Mouse (Mus musculus) cortical plate, adult 2 months (tissue): ENCODE results near the gene B4galt5. TPM values are rescaled to one million over a fixed set of nuclear protein-coding genes. Genes with fewer than 3 reads are reported as not detected.

Experiments used
- H3K27ac ChIP-seq: fragments of 200-500 bp; 2 replicates; pipeline ENCODE4 v1.5.1; 2012; ENCODE audit warnings: low read length, control low read depth, inconsistent platforms; ENCODE audit not compliant: insufficient read depth
- H3K4me1 ChIP-seq: fragments of 200-500 bp; 2 replicates; pipeline ENCODE4 v1.6.1; 2011; ENCODE audit warnings: low read length; ENCODE audit not compliant: control insufficient read depth, insufficient read depth
- H3K4me3 ChIP-seq: fragments of 200-500 bp; 2 replicates; pipeline ENCODE4 v1.5.1; 2011; ENCODE audit warnings: mild to moderate bottlenecking, low read length, control low read depth; ENCODE audit not compliant: insufficient read depth
- CTCF ChIP-seq: fragments of 200-500 bp; IDR thresholded peaks from 2 replicates; pipeline ENCODE4 v1.5.1; 2011; ENCODE audit warnings: mild to moderate bottlenecking, control low read depth, low read length; ENCODE audit not compliant: insufficient read depth; ENCODE audit errors: extremely low read depth
- POLR2A ChIP-seq: fragments of 200-500 bp; IDR thresholded peaks from 2 replicates; pipeline ENCODE4 v1.6.1; 2011; ENCODE audit warnings: mild to moderate bottlenecking, low read length, control low read depth; ENCODE audit not compliant: insufficient read depth; ENCODE audit errors: extremely low read depth
- polyA plus RNA-seq: library from polyadenylated mRNA; depleted of rRNA; stranded (reverse); fragments of >200 nt; gene quantifications from 2 replicates; pipeline ENCODE4 v1.2.3, GENCODE M21; 2012

Gene B4galt5
- polyA plus RNA-seq, 1 experiment, result 35.3 TPM

- Histone ChIP-seq H3K4me1 (no peaks in the 10 kb centered on the region), H3K4me3 (no peak overlapping the region), H3K27ac (no peak overlapping the region)
- no peak for TF ChIP-seq CTCF
- no peak for TF ChIP-seq POLR2A
These were observed 85.8 kb downstream of the B4galt5 start for GRCm38 (mm10) chr2:167263040-167263810.

DNA sequence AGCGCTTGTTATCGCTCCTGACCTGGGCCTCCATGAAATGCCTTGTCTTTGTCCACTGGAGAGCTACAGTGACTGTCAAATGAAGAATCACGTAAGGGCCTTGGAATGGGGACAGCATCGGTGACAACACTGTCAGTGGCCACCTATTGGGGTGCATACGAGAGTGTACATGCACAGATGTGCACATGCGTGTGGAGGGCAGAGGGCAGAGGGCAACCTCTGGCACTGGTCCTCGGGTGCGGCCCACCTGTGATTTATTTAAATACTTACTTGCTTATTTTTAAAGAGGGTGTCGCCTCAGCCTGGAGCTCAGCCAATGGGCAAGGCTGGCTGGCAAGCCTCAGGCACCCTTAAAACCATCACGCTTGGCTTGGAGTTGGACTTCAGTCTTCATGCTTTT, 86.5 kb downstream of the B4galt5 start:
- Histone ChIP-seq H3K4me3 (no peak overlapping the region), H3K27ac (no peak overlapping the region), H3K4me1 (no peaks in the 10 kb centered on the region)
- no peak for TF ChIP-seq CTCF
- no peak for TF ChIP-seq POLR2A

GRCm38 (mm10) chr2:167261106-167261505, 87.9 kb downstream of the B4galt5 start:
- Histone ChIP-seq H3K27ac (no peak overlapping the region), H3K4me3 (no peak overlapping the region), H3K4me1 (no peaks in the 10 kb centered on the region)
- no peak for TF ChIP-seq POLR2A
- TF ChIP-seq CTCF, result no peak

- no peaks in the 10 kb centered on the region for H3K4me1 ChIP-seq
- TF ChIP-seq CTCF (no peak), POLR2A (no peak)
- H3K4me3 ChIP-seq, result no peak overlapping the region
- H3K27ac ChIP-seq, result no peak overlapping the region
These were observed 91.2 kb downstream of the B4galt5 start for GRCm38 (mm10) chr2:167257790-167258189.

- Histone ChIP-seq H3K27ac (no peak overlapping the region), H3K4me3 (no peak overlapping the region), H3K4me1 (no peaks in the 10 kb centered on the region)
- TF ChIP-seq CTCF (no peak), POLR2A (no peak)
These were observed 94.2 kb downstream of the B4galt5 start for GRCm38 (mm10) chr2:167254808-167255207.

DNA sequence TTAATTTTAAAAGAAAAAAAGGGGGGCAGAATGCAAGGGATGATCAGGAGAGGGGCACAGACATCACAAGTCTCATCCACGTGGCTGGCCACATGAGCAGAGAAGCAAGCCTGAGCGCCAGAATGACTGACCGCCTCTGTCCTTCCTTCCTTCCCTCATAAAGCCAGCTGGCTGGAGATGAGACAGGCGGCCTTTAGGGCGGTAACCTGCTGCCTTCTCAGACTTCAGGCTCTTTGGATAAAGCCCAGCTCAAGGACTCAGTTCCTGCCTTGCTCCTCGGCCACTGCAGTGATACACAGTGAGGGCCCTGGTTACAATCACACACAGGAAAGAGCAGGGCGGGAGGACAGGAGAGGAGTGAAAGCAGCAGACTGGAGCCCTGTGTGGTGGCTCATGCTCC, 94.8 kb downstream of the B4galt5 start:
- no peak for TF ChIP-seq CTCF
- no peak for TF ChIP-seq POLR2A
- no peak overlapping the region for H3K27ac ChIP-seq
- H3K4me1 ChIP-seq, result no peaks in the 10 kb centered on the region

DNA sequence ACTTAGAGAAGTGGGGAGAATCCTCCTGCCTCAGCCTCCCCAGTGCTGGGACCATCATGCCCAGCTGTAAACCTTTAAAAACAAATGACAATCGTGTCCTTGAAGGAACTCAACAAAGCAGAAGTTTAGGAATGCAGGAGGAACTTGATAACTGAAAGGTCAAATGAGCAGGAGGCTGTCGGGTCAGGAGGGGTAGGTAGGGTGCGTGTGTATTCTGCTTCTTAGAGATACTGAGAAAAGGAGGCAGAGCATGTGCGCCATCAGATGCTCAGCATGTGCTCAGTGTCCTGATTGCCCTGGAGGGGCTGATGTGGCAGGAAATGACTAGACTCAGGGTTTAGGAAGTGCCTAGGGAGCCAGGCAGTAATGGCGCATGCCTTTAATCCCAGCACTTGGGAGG, 95.5 kb downstream of the B4galt5 start:
- H3K4me1 ChIP-seq, result no peaks in the 10 kb centered on the region
- TF ChIP-seq CTCF, result no peak
- TF ChIP-seq POLR2A, result no peak
- no peak overlapping the region for H3K27ac ChIP-seq
- H3K4me3 ChIP-seq, result no peak overlapping the region

More for the DNA sequence above, 94.8 kb downstream of the B4galt5 start:
- no peak overlapping the region for H3K4me3 ChIP-seq

DNA sequence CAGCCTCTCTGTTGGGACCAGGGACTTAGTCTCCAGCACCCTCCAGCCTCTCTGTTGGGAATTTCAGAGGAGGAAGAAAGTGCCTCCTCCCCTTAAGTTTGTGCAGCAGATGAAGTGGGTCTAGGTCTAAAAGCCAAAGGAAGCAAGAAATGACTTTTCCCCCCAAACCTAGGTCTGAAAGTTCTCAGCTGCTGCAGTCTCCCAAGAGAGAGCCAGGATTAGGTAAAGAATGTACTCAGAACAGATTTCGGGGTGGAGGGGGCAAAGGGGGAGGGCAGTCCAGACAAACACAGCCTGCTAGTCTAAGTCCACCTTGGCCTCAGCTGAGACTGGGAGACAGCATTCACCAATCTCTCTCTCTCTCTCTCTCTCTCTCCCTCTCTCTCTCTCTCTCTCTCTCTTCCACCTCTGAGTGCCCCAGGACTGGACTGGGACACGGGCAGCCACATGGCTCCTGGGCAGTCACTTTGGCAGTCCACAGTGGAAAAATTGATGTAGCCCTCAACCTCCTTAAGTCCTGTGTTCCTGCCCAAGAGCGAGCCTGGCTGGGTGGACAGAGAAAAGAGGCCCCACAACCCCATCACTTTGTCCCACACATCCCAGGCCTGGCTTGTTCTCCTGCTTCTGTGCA, 96.8 kb downstream of the B4galt5 start:
- H3K4me3 ChIP-seq, result no peak overlapping the region
- no peak overlapping the region for H3K27ac ChIP-seq
- H3K4me1 ChIP-seq, result no peaks in the 10 kb centered on the region
- TF ChIP-seq POLR2A, result no peak
- no peak for TF ChIP-seq CTCF

DNA sequence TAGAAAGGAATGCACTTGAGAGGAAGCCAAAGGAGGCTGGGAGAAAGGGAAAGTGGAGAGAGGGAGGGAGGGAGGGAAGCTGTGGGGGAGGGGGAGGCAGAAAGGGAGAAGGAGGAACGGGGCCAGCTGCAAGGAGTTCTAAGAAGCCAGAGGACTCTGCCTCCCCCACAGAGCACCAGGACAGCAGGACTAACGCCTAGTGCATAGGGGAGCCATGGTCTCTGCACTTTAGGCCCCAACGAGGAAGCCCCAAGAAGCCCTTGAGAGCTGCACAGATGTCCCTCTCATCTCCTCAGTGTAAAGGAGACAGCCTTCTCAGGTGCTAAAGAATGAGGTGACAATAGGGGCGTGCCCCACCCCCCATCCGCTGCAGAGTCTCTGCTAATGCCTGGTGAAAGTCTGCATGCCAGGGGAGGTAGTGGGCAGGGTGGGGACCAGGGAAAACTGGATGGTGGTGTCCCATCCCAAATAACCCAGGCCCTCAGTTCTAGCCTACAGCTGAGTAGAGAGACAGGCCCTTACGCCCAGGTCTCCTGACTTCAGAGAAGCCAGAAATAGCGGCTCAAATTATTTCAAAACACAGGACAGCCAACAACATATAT, 98.1 kb downstream of the B4galt5 start:
- TF ChIP-seq CTCF (no peak), POLR2A (no peak)
- Histone ChIP-seq H3K27ac (no peak overlapping the region), H3K4me3 (no peak overlapping the region), H3K4me1 (no peaks in the 10 kb centered on the region)
